Mouse (Mus musculus) CH12.LX (cell line): ENCODE data around the gene Bace1. TPM values are rescaled to one million over a fixed set of nuclear protein-coding genes. Genes with fewer than 3 reads are reported as not detected.

Experiments used
- DNase-seq: peaks from one replicate; pipeline ENCODE4 v3.0.0-alpha.2; 2013; ENCODE audit errors: extremely low read depth
- H3K27ac ChIP-seq: 2 replicates; pipeline ENCODE4 v1.5.1; 2012; ENCODE audit warnings: low read depth, mild to moderate bottlenecking, control low read depth, moderate library complexity; ENCODE audit not compliant: insufficient read depth
- H3K27me3 ChIP-seq: replicated peaks from 2 replicates; pipeline ENCODE3; 2012; ENCODE audit warnings: inconsistent platforms
- H3K36me3 ChIP-seq, 2 experiments: replicated peaks in 1 of 2; 2 replicates each; pipeline versions ENCODE3 to v1.6.1; 2012; ENCODE audit warnings: inconsistent platforms in 1 of 2, low read length in 1 of 2, mild to moderate bottlenecking in 1 of 2, mixed read lengths in 1 of 2, moderate library complexity in 1 of 2; ENCODE audit not compliant: control insufficient read depth in 1 of 2, insufficient read depth in 1 of 2
- H3K4me1 ChIP-seq, 2 experiments: 2 replicates each; pipeline ENCODE4 v1.6.1; 2012; ENCODE audit warnings: inconsistent platforms in 1 of 2, moderate library complexity in 1 of 2; ENCODE audit not compliant: insufficient read depth in 2 of 2, control insufficient read depth in 1 of 2
- H3K4me2 ChIP-seq: 2 replicates; pipeline ENCODE4 v1.6.1; 2012; ENCODE audit warnings: low read depth, mild to moderate bottlenecking, control low read depth; ENCODE audit not compliant: poor library complexity, insufficient read depth, severe bottlenecking
- H3K4me3 ChIP-seq, 3 experiments: fragments of 150-350 bp in 1 of 3; sonication (generic) in 1 of 3; replicated peaks in 1 of 3; 2 replicates each; pipeline versions ENCODE3 to v1.5.1; 2011 to 2012; ENCODE audit warnings: low read depth in 2 of 3, low read length in 2 of 3, mild to moderate bottlenecking in 2 of 3, moderate library complexity in 2 of 3, control low read depth in 1 of 3, improper control_type of control experiment in 1 of 3, inconsistent platforms in 1 of 3, mixed read lengths in 1 of 3; ENCODE audit not compliant: poor library complexity in 1 of 3
- H3K79me2 ChIP-seq: replicated peaks from 2 replicates; pipeline ENCODE4 v1.6.1; 2012; ENCODE audit warnings: mild to moderate bottlenecking, moderate library complexity; ENCODE audit not compliant: control insufficient read depth, poor library complexity, insufficient read depth, severe bottlenecking; ENCODE audit errors: extremely low read depth
- H3K9ac ChIP-seq: 2 replicates; pipeline ENCODE4 v1.6.1; 2012; ENCODE audit warnings: low read depth, mild to moderate bottlenecking, control low read depth, moderate library complexity; ENCODE audit not compliant: insufficient read depth
- H3K9me3 ChIP-seq: replicated peaks from 2 replicates; pipeline ENCODE3; 2012; ENCODE audit warnings: low read length, inconsistent platforms, mixed read lengths
- CHD1 ChIP-seq: IDR thresholded peaks from 2 replicates; pipeline ENCODE4 v1.6.1; 2012; ENCODE audit warnings: low read depth, low read length, improper control_type of control experiment, inconsistent platforms
- E2F4 ChIP-seq: IDR thresholded peaks from 2 replicates; pipeline ENCODE4 v1.6.1; 2011; ENCODE audit warnings: low read depth, low read length, improper control_type of control experiment; ENCODE audit not compliant: insufficient replicate concordance
- EP300 ChIP-seq: IDR thresholded peaks from 2 replicates; pipeline ENCODE4 v1.6.1; 2011; ENCODE audit warnings: low read length, improper control_type of control experiment
- ETS1 ChIP-seq: conservative IDR thresholded peaks from 2 replicates; pipeline ENCODE4 v1.6.1; 2012; ENCODE audit warnings: low read depth, mild to moderate bottlenecking, inconsistent platforms, low read length, improper control_type of control experiment, moderate library complexity
- IRF4 ChIP-seq: IDR thresholded peaks from 2 replicates; pipeline ENCODE4 v1.6.1; 2014; ENCODE audit warnings: low read depth, mild to moderate bottlenecking, inconsistent platforms, low read length, improper control_type of control experiment
- JUND ChIP-seq: conservative IDR thresholded peaks from 2 replicates; pipeline ENCODE4 v1.6.1; 2011; ENCODE audit warnings: low read depth, low read length, improper control_type of control experiment
- MAX ChIP-seq: IDR thresholded peaks from 2 replicates; pipeline ENCODE4 v1.6.1; 2011; ENCODE audit warnings: low read length, improper control_type of control experiment
- MXI1 ChIP-seq: IDR thresholded peaks from 2 replicates; pipeline ENCODE4 v1.6.1; 2011; ENCODE audit warnings: mild to moderate bottlenecking, low read depth, low read length, improper control_type of control experiment
- MYC ChIP-seq: IDR thresholded peaks from 2 replicates; pipeline ENCODE4 v1.6.1; 2011; ENCODE audit warnings: low read depth, mild to moderate bottlenecking, improper control_type of control experiment, low read length
- POLR2A ChIP-seq: IDR thresholded peaks from 2 replicates; pipeline ENCODE4 v1.6.1; 2011; ENCODE audit warnings: low read depth, mild to moderate bottlenecking, improper control_type of control experiment, low read length
- POLR2AphosphoS2 ChIP-seq: IDR thresholded peaks from 2 replicates; pipeline ENCODE4 v1.6.1; 2011; ENCODE audit warnings: low read depth, low read length, improper control_type of control experiment
- RCOR1 ChIP-seq: conservative IDR thresholded peaks from 2 replicates; pipeline ENCODE4 v1.6.1; 2012; ENCODE audit warnings: low read depth, mild to moderate bottlenecking, inconsistent platforms, low read length, improper control_type of control experiment
- SIN3A ChIP-seq: IDR thresholded peaks from 2 replicates; pipeline ENCODE4 v1.6.1; 2012; ENCODE audit warnings: low read length, improper control_type of control experiment, inconsistent platforms
- TBP ChIP-seq: conservative IDR thresholded peaks from 2 replicates; pipeline ENCODE4 v1.6.1; 2011; ENCODE audit warnings: low read depth, low read length, improper control_type of control experiment
- TCF12 ChIP-seq: IDR thresholded peaks from 2 replicates; pipeline ENCODE4 v1.6.1; 2014; ENCODE audit warnings: low read depth, mild to moderate bottlenecking, inconsistent platforms, low read length, improper control_type of control experiment
- UBTF ChIP-seq: IDR thresholded peaks from 2 replicates; pipeline ENCODE4 v1.6.1; 2012; ENCODE audit warnings: low read depth, mild to moderate bottlenecking, inconsistent platforms, low read length, improper control_type of control experiment, moderate library complexity
- USF1 ChIP-seq: IDR thresholded peaks from 2 replicates; pipeline ENCODE4 v1.6.1; 2014; ENCODE audit warnings: low read depth, mild to moderate bottlenecking, inconsistent platforms, low read length, improper control_type of control experiment
- USF2 ChIP-seq: conservative IDR thresholded peaks from 2 replicates; pipeline ENCODE4 v1.6.1; 2011; ENCODE audit warnings: low read depth, low read length, improper control_type of control experiment
- ZKSCAN1 ChIP-seq: IDR thresholded peaks from 2 replicates; pipeline ENCODE4 v1.6.1; 2012; ENCODE audit warnings: low read depth, inconsistent platforms, low read length, improper control_type of control experiment, borderline replicate concordance
- ZNF384 ChIP-seq: IDR thresholded peaks from 2 replicates; pipeline ENCODE4 v1.6.1; 2012; ENCODE audit warnings: low read depth, low read length, improper control_type of control experiment, inconsistent platforms
- dilution Hi-C: fragments of 300-500 bp; cut with MboI; formaldehyde crosslinking; loops from 2 replicates; pipeline ENCODE4 v1.14.3; 2020; ENCODE audit warnings: low sequenced_read_pairs; ENCODE audit not compliant: extremely low pct_unique_long_range_greater_than_20kb, extremely low pct_ligation_motif_present
- in situ Hi-C: fragments of 300-500 bp; cut with MboI; formaldehyde crosslinking; loops from 3 replicates; pipeline ENCODE4 v1.14.3; 2019; ENCODE audit warnings: low sequenced_read_pairs, low pct_ligation_motif_present, low pct_unique_long_range_greater_than_20kb, mixed read lengths
- polyA plus RNA-seq: library from polyadenylated mRNA; unstranded; fragments of >175 nt; gene quantifications from 2 replicates; pipeline ENCODE4 v1.2.1, GENCODE M21; 2012; ENCODE audit warnings: low read depth; ENCODE audit not compliant: insufficient read length
- total RNA-seq, 2 experiments: library from RNA; depleted of rRNA; stranded (reverse); fragments of 300-350 nt in 1 of 2; fragments of >200 nt in 1 of 2; gene quantifications; 2 replicates each; pipeline ENCODE4 v1.2.3; 2012 to 2014

The Bace1 gene
- total and polyA plus RNA-seq, 3 experiments, result 0.30 to 1.5 TPM; not detected in 1

- H3K79me2 ChIP-seq, result no peaks in the 10 kb centered on the region
- in situ Hi-C loops (no loop called here), dilution Hi-C loops (no loop called here)
- no peaks in the 10 kb centered on the region for H3K27me3 ChIP-seq
- H3K27ac ChIP-seq, result no peak overlapping the region
- peaks cover 0 to 16% of the 10 kb centered on the region in 2 experiments; a peak in 2 of 4 replicates for H3K4me1 ChIP-seq
- H3K9ac ChIP-seq, result no peak overlapping the region
- no peak overlapping the region for H3K4me3 ChIP-seq
- no peak overlapping the region for H3K4me2 ChIP-seq
- no peak for DNase-seq
- H3K36me3 ChIP-seq, result peaks cover 0 to 2% of the 10 kb centered on the region in 2 experiments
- H3K9me3 ChIP-seq, result no peaks in the 10 kb centered on the region
- TF ChIP-seq USF1 (no peak), CHD1 (no peak), MAX (no peak), EP300 (no peak), TCF12 (no peak), ZKSCAN1 (no peak), MXI1 (no peak), ETS1 (no peak), UBTF (no peak), E2F4 (no peak), USF2 (no peak), IRF4 (no peak), MYC (no peak), ZNF384 (no peak), RCOR1 (no peak), TBP (no peak)
Measured at GRCm38 (mm10) chr9:45849528-45850408, 11.4 kb downstream of the Bace1 start.

- dilution Hi-C loops, result no loop called here
- Histone ChIP-seq H3K9me3 (no peaks in the 10 kb centered on the region), H3K36me3 (peaks cover 0 to 2% of the 10 kb centered on the region in 2 experiments), H3K4me3 (no peak overlapping the region), H3K79me2 (no peaks in the 10 kb centered on the region), H3K9ac (no peak overlapping the region), H3K27ac (no peak overlapping the region), H3K4me2 (no peak overlapping the region), H3K27me3 (no peaks in the 10 kb centered on the region), H3K4me1 (peaks cover 0 to 16% of the 10 kb centered on the region in 2 experiments; a peak in 2 of 4 replicates)
- TF ChIP-seq SIN3A (no peak), JUND (no peak), TCF12 (no peak), POLR2AphosphoS2 (no peak), POLR2A (no peak)
- in situ Hi-C loops, result no loop called here
- no peak for DNase-seq
Measured at GRCm38 (mm10) chr9:45850528-45851155, 12.3 kb downstream of the Bace1 start.
